Mouse (Mus musculus): ENCODE results near the gene Lmbr1l. TPM values are rescaled to one million over a fixed set of nuclear protein-coding genes. Genes with fewer than 3 reads are reported as not detected.
A peak's percentile ranks its signal among the peaks of the same experiment; 100 is the strongest.

Gene Lmbr1l
- polyA plus RNA-seq, 1 experiment from 2014 or later: 14.5 TPM

GRCm38 (mm10) chr15:98893036-98893435, 25.0 kb downstream of the Lmbr1l start:
- no peak overlapping the region for H3K4me3 ChIP-seq (replicated peaks)
- no peak overlapping the region for H3K4me2 ChIP-seq
- WGBS: 68% methylated on average over 4 of the region's 4 CpGs
- no peaks in the 10 kb centered on the region for H3K36me3 ChIP-seq
- no peaks in the 10 kb centered on the region for H3K9me3 ChIP-seq
- peaks cover 50% of the 10 kb centered on the region for H3K27me3 ChIP-seq (replicated peaks)
- peaks cover 39% of the 10 kb centered on the region for H3K4me1 ChIP-seq
- no peak overlapping the region for H3K27ac ChIP-seq
- no peak overlapping the region for H3K9ac ChIP-seq
- ATAC-seq (ENCODE audit: insufficient read depth, low FRiP score, low read depth): no peak

GRCm38 (mm10) chr15:98891907-98892606, 26.0 kb downstream of the Lmbr1l start:
- no peaks in the 10 kb centered on the region for H3K9me3 ChIP-seq
- WGBS: 32% methylated on average over 6 of the region's 6 CpGs
- ATAC-seq (ENCODE audit: insufficient read depth, low FRiP score, low read depth): peak; percentile 73
- H3K27ac ChIP-seq: no peak overlapping the region
- peaks cover 40% of the 10 kb centered on the region for H3K27me3 ChIP-seq (replicated peaks)
- no peak overlapping the region for H3K4me3 ChIP-seq (replicated peaks)
- H3K4me1 ChIP-seq: peaks cover 29% of the 10 kb centered on the region
- H3K36me3 ChIP-seq: no peaks in the 10 kb centered on the region
- no peak overlapping the region for H3K9ac ChIP-seq
- H3K4me2 ChIP-seq: no peak overlapping the region

GRCm38 (mm10) chr15:98891198-98891742, 26.8 kb downstream of the Lmbr1l start:
- WGBS: 10% methylated on average over 19 of the region's 19 CpGs
- H3K27me3 ChIP-seq (replicated peaks): peaks cover 34% of the 10 kb centered on the region
- no peak for ATAC-seq (ENCODE audit: insufficient read depth, low FRiP score, low read depth)
- peaks cover 28% of the 10 kb centered on the region for H3K4me1 ChIP-seq
- peak overlapping the region; percentile 40 for H3K4me2 ChIP-seq
- no peak overlapping the region for H3K9ac ChIP-seq
- H3K36me3 ChIP-seq: no peaks in the 10 kb centered on the region
- H3K4me3 ChIP-seq (replicated peaks): peak overlapping the region; percentile 17
- H3K9me3 ChIP-seq: no peaks in the 10 kb centered on the region
- H3K27ac ChIP-seq: no peak overlapping the region

- no peaks in the 10 kb centered on the region for H3K9me3 ChIP-seq
- H3K4me1 ChIP-seq: peaks cover 4% of the 10 kb centered on the region
- no peak for ATAC-seq (ENCODE audit: insufficient read depth, low FRiP score, low read depth)
- no peak overlapping the region for H3K4me2 ChIP-seq
- H3K27me3 ChIP-seq (replicated peaks): no peaks in the 10 kb centered on the region
- no peak overlapping the region for H3K4me3 ChIP-seq (replicated peaks)
- H3K9ac ChIP-seq: no peak overlapping the region
- WGBS: 76% methylated on average over 7 of the region's 7 CpGs
- no peak overlapping the region for H3K27ac ChIP-seq
- no peaks in the 10 kb centered on the region for H3K36me3 ChIP-seq
Measured at GRCm38 (mm10) chr15:98887526-98887925, 30.5 kb downstream of the Lmbr1l start.

GRCm38 (mm10) chr15:98886667-98887387, 31.2 kb downstream of the Lmbr1l start:
- Histone ChIP-seq H3K36me3 (no peaks in the 10 kb centered on the region), H3K9me3 (no peaks in the 10 kb centered on the region), H3K9ac (no peak overlapping the region), H3K4me3 (replicated peaks) (no peak overlapping the region), H3K27ac (no peak overlapping the region), H3K4me2 (no peak overlapping the region), H3K27me3 (replicated peaks) (no peaks in the 10 kb centered on the region), H3K4me1 (peaks cover 4% of the 10 kb centered on the region)
- ATAC-seq (ENCODE audit: insufficient read depth, low FRiP score, low read depth): no peak
- WGBS: 60% methylated on average over 8 of the region's 8 CpGs

- no peak overlapping the region for H3K27ac ChIP-seq
Measured at GRCm38 (mm10) chr15:98884106-98884505, 33.9 kb downstream of the Lmbr1l start.

GRCm38 (mm10) chr15:98883661-98884060, 34.4 kb downstream of the Lmbr1l start:
- Histone ChIP-seq H3K9ac (no peak overlapping the region), H3K36me3 (no peaks in the 10 kb centered on the region), H3K27me3 (replicated peaks) (no peaks in the 10 kb centered on the region), H3K4me2 (no peak overlapping the region), H3K27ac (no peak overlapping the region), H3K4me3 (replicated peaks) (no peak overlapping the region), H3K9me3 (no peaks in the 10 kb centered on the region), H3K4me1 (0 out of 2 replicates have a peak, but pooled peaks cover 8% of the 10 kb centered on the region)
- ATAC-seq (ENCODE audit: insufficient read depth, low FRiP score, low read depth): no peak

More at GRCm38 (mm10) chr15:98884106-98884505, 33.9 kb downstream of the Lmbr1l start:
- no peaks in the 10 kb centered on the region for H3K36me3 ChIP-seq
- no peak overlapping the region for H3K4me2 ChIP-seq
- H3K4me1 ChIP-seq: 0 out of 2 replicates have a peak, but pooled peaks cover 8% of the 10 kb centered on the region
- no peak for ATAC-seq (ENCODE audit: insufficient read depth, low FRiP score, low read depth)
- H3K9me3 ChIP-seq: no peaks in the 10 kb centered on the region
- WGBS: 76% methylated on average over 1 of the region's 1 CpGs
- no peaks in the 10 kb centered on the region for H3K27me3 ChIP-seq (replicated peaks)
- H3K4me3 ChIP-seq (replicated peaks): no peak overlapping the region
- H3K9ac ChIP-seq: no peak overlapping the region

- H3K4me2 ChIP-seq: peak overlapping the region; percentile 95
- H3K36me3 ChIP-seq: 0 out of 2 replicates have a peak, but pooled peaks cover 2% of the 10 kb centered on the region
- H3K4me1 ChIP-seq: 0 out of 2 replicates have a peak, but pooled peaks cover 8% of the 10 kb centered on the region
- H3K9me3 ChIP-seq: no peaks in the 10 kb centered on the region
- 7% methylated on average over 5 of the region's 5 CpGs for WGBS
- peak overlapping the region; percentile 75 for H3K4me3 ChIP-seq (replicated peaks)
- ATAC-seq (ENCODE audit: insufficient read depth, low FRiP score, low read depth): peak; percentile 9; the same call in 1 of the 2 replicates
- 0 out of 2 replicates have a peak overlapping the region, but pooled peaks have one; percentile 27 for H3K27ac ChIP-seq
- H3K27me3 ChIP-seq (replicated peaks): no peaks in the 10 kb centered on the region
- no peak overlapping the region for H3K9ac ChIP-seq
Measured at GRCm38 (mm10) chr15:98881656-98882008, 36.4 kb downstream of the Lmbr1l start.

- Histone ChIP-seq H3K36me3 (0 out of 2 replicates have a peak, but pooled peaks cover 2% of the 10 kb centered on the region), H3K27ac (peak overlapping the region; percentile 78), H3K4me1 (0 out of 2 replicates have a peak, but pooled peaks cover 8% of the 10 kb centered on the region), H3K9me3 (no peaks in the 10 kb centered on the region), H3K27me3 (replicated peaks) (no peaks in the 10 kb centered on the region), H3K4me2 (peak overlapping the region; percentile 95), H3K4me3 (replicated peaks) (peak overlapping the region; percentile 75), H3K9ac (peak overlapping the region; percentile 45; the same call in 1 of the 2 replicates)
- ATAC-seq (ENCODE audit: insufficient read depth, low FRiP score, low read depth): peak; percentile 98
- under 1% methylated on average over 48 of the region's 48 CpGs for WGBS
Measured at GRCm38 (mm10) chr15:98880978-98881655, 36.9 kb downstream of the Lmbr1l start.

GRCm38 (mm10) chr15:98877331-98877730, 40.7 kb downstream of the Lmbr1l start:
- 0 out of 2 replicates have a peak, but pooled peaks cover 10% of the 10 kb centered on the region for H3K4me1 ChIP-seq
- H3K36me3 ChIP-seq: 0 out of 2 replicates have a peak, but pooled peaks cover 2% of the 10 kb centered on the region
- WGBS: 9% methylated on average over 3 of the region's 3 CpGs
- no peaks in the 10 kb centered on the region for H3K9me3 ChIP-seq
- no peak overlapping the region for H3K4me3 ChIP-seq (replicated peaks)
- H3K27ac ChIP-seq: no peak overlapping the region
- H3K9ac ChIP-seq: no peak overlapping the region
- ATAC-seq (ENCODE audit: insufficient read depth, low FRiP score, low read depth): no peak
- no peaks in the 10 kb centered on the region for H3K27me3 ChIP-seq (replicated peaks)
- no peak overlapping the region for H3K4me2 ChIP-seq

All from stomach, embryonic 15.5 days (tissue).